Mouse (Mus musculus) naive thymus-derived CD4-positive, alpha-beta T cell, adult 5 months (primary cell): ENCODE data around the gene Herc2. TPM values are rescaled to one million over a fixed set of nuclear protein-coding genes. Genes with fewer than 3 reads are reported as not detected.

Experiments used
- polyA plus RNA-seq: library from polyadenylated mRNA; unstranded; fragments of 100-300 nt; shearing (Covaris generic); gene quantifications from one replicate; pipeline ENCODE4 v1.2.1, GENCODE M21; 2017

Herc2 gene
- 43.8 TPM for polyA plus RNA-seq

GRCm38 (mm10) chr7:56049831-56050321, at the start of gene Herc2:
Gene Herc2 (plus strand): TSS chr7:56050196.

GRCm38 (mm10) chr7:56019930-56020253, 30.1 kb upstream of the Herc2 start, which contains the start of gene Nipa1:
Gene Nipa1 (minus strand): TSS chr7:56019954.

GRCm38 (mm10) chr7:56239543-56239942, 189.5 kb downstream of the Herc2 start, which contains the start of gene Oca2:
Gene Oca2 (plus strand): TSS chr7:56239760.

Other genes starting within 250 kb of the Herc2 start
- 4.7 TPM for gene Cyfip1, start 208.5 kb upstream of the Herc2 start, polyA plus RNA-seq
- 57.9 TPM for gene Nipa2, start 87.7 kb upstream of the Herc2 start, polyA plus RNA-seq
- gene Nipa1, start 30.2 kb upstream of the Herc2 start, polyA plus RNA-seq: 0.50 TPM
- not detected for gene Oca2, start 189.6 kb downstream of the Herc2 start, polyA plus RNA-seq